Mouse (Mus musculus): ENCODE results near the gene Ptpn3.

The Ptpn3 gene

DNA sequence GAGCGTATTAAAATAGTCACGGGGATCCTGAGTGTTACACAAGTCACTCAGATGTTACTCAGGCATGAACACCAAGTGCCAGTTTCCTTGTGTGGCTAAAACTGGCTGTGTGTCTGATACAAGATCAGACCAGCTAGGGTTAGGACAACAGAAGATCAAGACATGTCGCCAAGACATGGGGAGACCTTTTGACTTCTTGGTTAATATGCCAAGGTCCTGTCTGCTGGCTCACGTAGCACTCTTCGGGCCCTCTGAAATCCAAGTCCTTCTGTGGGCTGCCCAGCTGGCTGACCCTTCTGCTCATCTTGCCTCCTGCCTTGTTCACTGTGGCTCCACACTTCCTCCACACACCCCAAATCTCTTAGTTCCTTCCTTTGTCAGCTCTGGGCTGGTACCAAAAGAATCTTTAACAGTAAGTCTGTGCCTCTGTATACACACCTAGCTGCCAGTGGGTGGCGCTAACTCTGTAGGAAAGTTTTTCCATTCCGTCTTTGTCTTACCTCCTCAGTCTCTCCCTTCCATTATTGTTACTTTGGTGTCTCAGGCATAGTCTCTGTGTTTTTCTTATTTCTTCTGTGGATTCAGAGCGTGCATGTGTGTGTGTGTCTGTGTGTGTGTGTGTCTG lies 38.5 kb downstream of the Ptpn3 start:
- in situ Hi-C loops (cut with MboI) = no loop called here

DNA sequence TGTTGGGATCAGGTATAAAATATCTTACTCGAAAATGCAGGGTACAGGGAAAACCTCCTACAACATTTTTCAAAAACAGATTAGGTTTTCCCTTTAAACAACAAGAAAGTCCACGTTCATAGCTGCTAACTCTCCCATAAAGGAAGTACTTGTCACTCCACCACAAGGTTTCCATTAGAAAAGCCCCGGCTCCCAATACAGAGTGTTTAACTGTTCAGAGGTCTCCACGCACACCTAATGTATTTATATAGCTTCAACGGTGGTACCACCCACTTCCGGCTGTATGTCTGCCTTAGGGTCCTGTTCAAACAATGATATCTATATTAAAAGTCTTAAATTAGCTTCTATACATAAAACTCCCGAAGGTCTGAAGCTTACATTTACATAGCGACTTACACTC lies 39.2 kb downstream of the Ptpn3 start:
- in situ Hi-C loops (cut with MboI) = no loop called here

- in situ Hi-C loops (cut with MboI) = no loop called here
These were observed 39.8 kb downstream of the Ptpn3 start for GRCm38 (mm10) chr4:57261813-57262212.

GRCm38 (mm10) chr4:57258159-57259035 lies 43.2 kb downstream of the Ptpn3 start:
- in situ Hi-C loops (cut with MboI) = no loop called here

DNA sequence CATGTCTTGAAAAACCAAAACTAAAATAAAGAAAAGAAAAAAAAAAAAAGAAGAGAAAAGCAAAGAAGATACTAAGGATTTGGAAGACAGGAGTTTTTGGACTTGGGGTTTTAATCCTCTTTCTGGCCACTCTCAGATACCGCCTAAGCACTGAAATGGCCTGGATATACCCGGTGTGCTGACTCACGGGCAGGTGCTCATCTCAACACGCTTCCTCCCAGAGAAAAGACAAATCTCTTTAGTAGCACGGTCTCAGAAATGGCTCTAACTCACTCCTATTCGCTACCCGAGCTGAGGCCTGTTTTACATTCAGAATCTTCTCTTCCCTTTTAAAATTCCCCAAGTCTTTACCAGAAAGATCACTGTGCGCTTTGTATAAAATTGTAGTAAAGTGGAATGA lies 44.2 kb downstream of the Ptpn3 start:
- in situ Hi-C loops (cut with MboI) = no loop called here

DNA sequence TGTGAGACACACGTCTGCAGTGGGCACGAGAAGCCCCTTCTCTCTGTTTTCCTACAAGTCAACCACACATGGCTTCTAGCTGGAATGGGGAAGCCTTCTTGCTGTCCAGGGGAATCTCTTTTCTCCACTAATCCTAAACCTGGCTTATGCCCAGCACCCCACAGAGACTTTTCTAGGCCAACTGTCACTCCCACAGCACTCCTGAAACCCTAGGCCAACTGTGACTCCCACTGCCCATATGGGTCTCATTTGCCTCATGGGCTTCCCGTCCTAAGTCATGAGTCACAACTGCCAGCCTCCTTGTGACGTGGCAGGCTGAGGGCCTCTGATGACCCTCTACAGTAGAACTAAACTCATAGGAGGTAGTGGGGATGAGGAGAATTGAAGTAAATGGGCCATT lies 44.9 kb downstream of the Ptpn3 start:
- in situ Hi-C loops (cut with MboI) = no loop called here

DNA sequence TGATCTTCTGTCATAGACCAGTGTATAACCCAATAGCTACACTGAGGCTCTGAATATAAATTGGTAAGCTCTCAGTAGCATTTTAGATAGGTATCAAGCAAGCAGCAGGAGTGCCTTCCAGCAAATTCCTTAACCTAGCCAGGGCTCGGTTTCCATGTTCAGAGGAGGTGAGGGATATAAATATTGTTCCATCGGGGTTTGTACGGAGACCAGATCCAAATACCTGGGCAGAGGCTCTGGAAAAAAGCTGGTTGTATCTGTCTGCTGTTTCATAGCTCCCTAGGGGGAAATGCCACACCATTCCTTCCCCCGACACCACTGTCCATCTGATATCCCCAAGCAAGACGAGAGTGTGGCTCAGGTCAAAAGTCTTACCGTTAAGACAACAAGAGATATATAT lies 47.2 kb downstream of the Ptpn3 start:
- in situ Hi-C loops (cut with MboI) = no loop called here

- in situ Hi-C loops (cut with MboI) = no loop called here
These were observed 51.0 kb downstream of the Ptpn3 start for GRCm38 (mm10) chr4:57250636-57251035.

GRCm38 (mm10) chr4:57249108-57249507 lies 52.5 kb downstream of the Ptpn3 start:
- in situ Hi-C loops (cut with MboI) = no loop called here

DNA sequence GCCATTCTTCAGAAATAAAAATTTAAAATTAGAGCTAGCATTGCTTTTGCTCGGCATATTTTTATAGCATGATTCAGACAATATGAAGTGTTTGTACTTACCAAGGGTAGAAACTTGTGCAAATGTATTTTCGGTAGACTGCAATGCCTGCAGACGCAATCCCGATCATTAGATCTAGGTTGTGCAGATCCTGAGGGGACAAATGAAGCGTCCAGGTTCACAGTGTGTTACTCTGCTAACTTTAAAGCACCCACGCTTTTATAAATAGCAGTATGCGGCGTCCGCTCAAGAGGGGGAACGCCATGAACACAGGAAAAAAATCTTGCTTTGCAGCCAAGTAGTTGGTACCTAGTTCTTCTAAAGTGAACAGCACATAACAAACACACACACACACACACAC lies 56.8 kb downstream of the Ptpn3 start:
- in situ Hi-C loops (cut with MboI) = no loop called here

DNA sequence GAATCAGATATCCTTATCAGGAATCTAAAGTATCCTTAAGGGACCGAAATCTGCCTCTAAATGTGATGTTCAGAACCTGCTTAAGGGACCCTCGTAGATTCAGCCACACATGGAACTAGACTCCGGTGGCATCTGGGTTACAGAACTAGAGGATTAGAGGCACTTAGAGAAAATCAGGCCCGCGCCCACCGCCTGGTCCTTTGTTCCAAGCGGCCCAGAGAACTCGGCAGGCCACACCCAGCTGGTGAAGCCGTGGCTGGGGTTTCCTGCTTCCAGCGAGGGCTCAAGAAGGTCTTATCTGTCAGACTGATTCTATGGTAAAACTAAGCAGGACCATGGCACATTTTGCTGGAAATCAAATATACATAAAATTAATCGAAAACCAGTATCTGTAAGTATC lies 58.3 kb downstream of the Ptpn3 start:
- in situ Hi-C loops (cut with MboI) = no loop called here

DNA sequence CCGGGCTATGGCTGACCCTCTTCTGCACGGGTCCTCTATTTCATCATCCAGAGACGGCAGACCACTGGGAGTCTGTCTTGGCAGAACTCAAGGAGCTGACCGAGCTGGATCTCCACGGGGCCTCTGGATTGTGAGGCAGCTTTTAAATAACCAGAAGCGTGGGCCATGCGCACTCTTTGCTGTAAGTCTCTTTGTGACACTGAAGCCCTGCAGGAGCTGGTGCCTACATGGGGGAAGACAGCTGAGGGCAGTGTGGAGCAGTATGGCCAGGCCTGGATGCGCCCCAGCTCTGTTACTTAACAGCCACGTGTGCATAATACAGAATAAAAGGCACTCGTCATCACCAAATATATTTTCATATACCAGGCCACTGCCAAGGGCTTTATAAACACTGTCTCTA lies 60.7 kb downstream of the Ptpn3 start:
- in situ Hi-C loops (cut with MboI) = no loop called here

- in situ Hi-C loops (cut with MboI) = no loop called here
These were observed 61.5 kb downstream of the Ptpn3 start for GRCm38 (mm10) chr4:57240100-57240499.

- in situ Hi-C loops (cut with MboI) = no loop called here
These were observed 62.5 kb downstream of the Ptpn3 start for GRCm38 (mm10) chr4:57239112-57239511.

DNA sequence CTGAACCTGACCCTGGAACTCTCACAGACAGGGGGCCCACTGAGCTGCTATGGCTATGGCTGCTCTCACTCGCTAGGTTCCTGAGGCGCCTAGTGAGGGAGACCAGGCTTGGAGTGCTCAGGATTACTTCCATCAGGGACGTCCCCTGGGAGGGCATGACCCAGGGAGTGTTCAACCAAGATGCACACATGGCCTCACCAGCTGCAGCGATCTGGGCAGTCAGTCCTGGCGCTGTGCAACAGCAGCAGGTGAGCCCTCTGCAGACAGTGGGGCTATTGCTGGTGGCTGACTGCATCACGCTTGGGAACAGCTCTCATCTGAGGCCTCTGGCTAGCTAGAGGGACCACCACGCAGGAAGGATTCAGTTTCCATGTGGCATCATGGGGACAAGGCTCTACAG lies 63.5 kb downstream of the Ptpn3 start:
- in situ Hi-C loops (cut with MboI) = no loop called here

DNA sequence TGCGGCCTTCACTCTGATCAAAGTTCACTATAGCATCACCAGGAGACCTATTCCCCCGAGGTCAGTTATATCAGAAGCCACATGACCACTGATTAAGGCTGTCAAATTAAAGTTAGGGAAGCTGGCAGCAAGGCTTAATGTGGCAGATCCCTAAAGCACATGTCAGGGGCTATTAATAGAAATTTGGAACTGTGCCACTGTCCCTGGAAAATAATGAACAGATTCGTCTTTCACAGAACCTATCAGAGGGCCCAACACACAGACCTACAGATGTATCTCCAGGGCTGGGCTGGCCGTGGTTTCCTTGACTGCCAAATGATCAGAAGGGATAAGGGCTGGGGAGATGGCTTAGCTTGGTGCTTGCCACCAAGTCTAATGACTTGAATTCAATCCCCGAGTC lies 65.1 kb downstream of the Ptpn3 start:
- in situ Hi-C loops (cut with MboI) = no loop called here

GRCm38 (mm10) chr4:57235741-57236140 lies 65.9 kb downstream of the Ptpn3 start:
- in situ Hi-C loops (cut with MboI) = no loop called here

DNA sequence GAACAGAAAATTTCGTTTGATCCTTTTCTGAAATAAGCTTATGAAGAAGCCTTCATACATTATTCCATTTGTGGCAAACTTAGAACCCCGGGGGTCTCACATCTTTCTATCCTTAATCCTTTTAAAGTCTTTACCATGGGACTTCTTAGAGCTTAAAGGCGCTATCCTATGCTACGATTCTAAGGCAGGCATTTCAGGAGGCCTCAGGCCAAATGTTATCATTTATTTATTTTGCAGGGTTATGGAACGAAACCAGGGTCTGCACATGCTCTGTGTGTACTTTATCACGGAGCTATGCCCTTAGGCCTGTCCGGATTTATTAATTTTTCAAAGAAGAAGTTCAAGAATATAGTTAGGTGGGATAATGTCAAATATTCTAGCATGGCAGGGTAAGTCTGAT lies 67.3 kb downstream of the Ptpn3 start:
- in situ Hi-C loops (cut with MboI) = no loop called here

- in situ Hi-C loops (cut with MboI) = no loop called here
These were observed 69.2 kb downstream of the Ptpn3 start for GRCm38 (mm10) chr4:57232439-57232838.

- in situ Hi-C loops (cut with MboI) = no loop called here
These were observed 70.3 kb downstream of the Ptpn3 start for GRCm38 (mm10) chr4:57231323-57231722.

GRCm38 (mm10) chr4:57230341-57230740 lies 71.3 kb downstream of the Ptpn3 start:
- in situ Hi-C loops (cut with MboI) = no loop called here

- in situ Hi-C loops (cut with MboI) = no loop called here
These were observed 72.8 kb downstream of the Ptpn3 start for GRCm38 (mm10) chr4:57228601-57229520.

All from mature B cell (primary cell).